Mouse (Mus musculus) forebrain, embryonic 12.5 days (tissue): ENCODE data around the gene Tmem40. TPM values are rescaled to one million over a fixed set of nuclear protein-coding genes. Genes with fewer than 3 reads are reported as not detected.

Experiments used
- ATAC-seq: fragments of 200-750 bp; cut with Nextera tagmentation; 2 replicates; pipeline ENCODE4 v1.8.0; 2017; ENCODE audit warnings: moderate TSS enrichment; ENCODE audit not compliant: low FRiP score
- H3K27ac ChIP-seq: fragments of 300-500 bp; sonication (generic); 2 replicates; pipeline ENCODE4 v1.5.1; 2016; ENCODE audit warnings: mild to moderate bottlenecking
- H3K27me3 ChIP-seq: fragments of 300-500 bp; sonication (generic); 2 replicates; pipeline ENCODE4 v1.6.1; 2016; ENCODE audit warnings: mild to moderate bottlenecking
- H3K36me3 ChIP-seq: fragments of 300-500 bp; sonication (generic); replicated peaks from 2 replicates; pipeline ENCODE4 v1.6.1; 2016; ENCODE audit warnings: mild to moderate bottlenecking
- H3K4me1 ChIP-seq: fragments of 300-500 bp; sonication (generic); 2 replicates; pipeline ENCODE4 v1.6.1; 2016
- H3K4me2 ChIP-seq: fragments of 300-500 bp; sonication (generic); 2 replicates; pipeline ENCODE4 v1.6.1; 2016; ENCODE audit warnings: mild to moderate bottlenecking, moderate library complexity
- H3K4me3 ChIP-seq: fragments of 300-500 bp; sonication (generic); replicated peaks from 2 replicates; pipeline ENCODE4 v1.5.1; 2016; ENCODE audit warnings: mild to moderate bottlenecking
- H3K9ac ChIP-seq: fragments of 300-500 bp; sonication (generic); 2 replicates; pipeline ENCODE4 v1.6.1; 2016; ENCODE audit warnings: mild to moderate bottlenecking
- H3K9me3 ChIP-seq: fragments of 300-500 bp; sonication (generic); 2 replicates; pipeline ENCODE4 v1.6.1; 2016
- WGBS: fragments of 180-500 bp; shearing (Covaris S2); methylation state at CpG from one replicate; pipeline ENCODE4 v1.1.7; 2016; 5-methylcytosine and 5-hydroxymethylcytosine counted together
- polyA plus RNA-seq: library from polyadenylated mRNA; unstranded; fragments of >200 nt; fragmentation: Nextera tagmentation; extraction: Ambion mirVana; gene quantifications from 2 replicates; pipeline ENCODE4 v1.2.1, GENCODE M21; 2016

Gene Tmem40
- 0.87 and 1.1 TPM in 2 replicates for polyA plus RNA-seq

- WGBS = 1% methylated on average over 9 of the region's 9 CpGs
- peak within 1 kb of the TSS; percentile 75 for H3K27ac ChIP-seq
- H3K27me3 ChIP-seq = no peaks in the 10 kb centered on the region
- no peak within 1 kb of the TSS for H3K9ac ChIP-seq
- H3K4me1 ChIP-seq = peaks cover 29% of the 10 kb centered on the region
- peak; percentile 18; the same call in 1 of the 2 replicates for ATAC-seq
- H3K4me2 ChIP-seq = peak within 1 kb of the TSS; percentile 28
- 0 out of 2 replicates have a peak, but pooled peaks cover 3% of the 10 kb centered on the region for H3K9me3 ChIP-seq
- H3K36me3 ChIP-seq = no peaks in the 10 kb centered on the region
- no peak within 1 kb of the TSS for H3K4me3 ChIP-seq
These were observed at the start of gene Tmem40 for GRCm38 (mm10) chr6:115761995-115762756. Tmem40 (minus strand) TSS chr6:115762410.

DNA sequence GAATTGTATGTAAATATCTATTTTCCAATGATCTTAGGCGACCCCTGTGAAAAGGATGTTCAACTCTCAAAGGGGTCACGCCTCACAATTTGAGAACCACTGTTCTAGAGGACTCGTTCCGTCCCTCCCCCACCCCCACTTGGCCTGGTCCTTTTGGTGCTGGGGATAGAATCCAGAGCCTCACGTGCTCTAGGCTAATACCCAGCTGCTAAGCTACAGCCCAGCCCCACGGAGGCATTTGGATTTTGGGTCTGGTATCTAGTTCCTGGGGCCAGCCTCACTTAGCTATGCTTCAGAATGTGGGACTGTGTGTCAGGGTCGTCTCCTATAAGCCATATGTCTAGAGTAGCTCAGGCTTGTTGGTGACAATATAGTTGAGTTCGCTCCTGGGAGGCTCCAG is 49.4 kb upstream of the Tmem40 start:
- Histone ChIP-seq H3K4me1 (peaks cover 9% of the 10 kb centered on the region), H3K27me3 (no peaks in the 10 kb centered on the region), H3K9ac (no peak overlapping the region), H3K4me2 (no peak overlapping the region), H3K36me3 (peaks cover 9% of the 10 kb centered on the region), H3K4me3 (no peak overlapping the region), H3K9me3 (no peaks in the 10 kb centered on the region), H3K27ac (no peak overlapping the region)
- WGBS = 77% methylated on average over 8 of the region's 8 CpGs
- no peak for ATAC-seq

DNA sequence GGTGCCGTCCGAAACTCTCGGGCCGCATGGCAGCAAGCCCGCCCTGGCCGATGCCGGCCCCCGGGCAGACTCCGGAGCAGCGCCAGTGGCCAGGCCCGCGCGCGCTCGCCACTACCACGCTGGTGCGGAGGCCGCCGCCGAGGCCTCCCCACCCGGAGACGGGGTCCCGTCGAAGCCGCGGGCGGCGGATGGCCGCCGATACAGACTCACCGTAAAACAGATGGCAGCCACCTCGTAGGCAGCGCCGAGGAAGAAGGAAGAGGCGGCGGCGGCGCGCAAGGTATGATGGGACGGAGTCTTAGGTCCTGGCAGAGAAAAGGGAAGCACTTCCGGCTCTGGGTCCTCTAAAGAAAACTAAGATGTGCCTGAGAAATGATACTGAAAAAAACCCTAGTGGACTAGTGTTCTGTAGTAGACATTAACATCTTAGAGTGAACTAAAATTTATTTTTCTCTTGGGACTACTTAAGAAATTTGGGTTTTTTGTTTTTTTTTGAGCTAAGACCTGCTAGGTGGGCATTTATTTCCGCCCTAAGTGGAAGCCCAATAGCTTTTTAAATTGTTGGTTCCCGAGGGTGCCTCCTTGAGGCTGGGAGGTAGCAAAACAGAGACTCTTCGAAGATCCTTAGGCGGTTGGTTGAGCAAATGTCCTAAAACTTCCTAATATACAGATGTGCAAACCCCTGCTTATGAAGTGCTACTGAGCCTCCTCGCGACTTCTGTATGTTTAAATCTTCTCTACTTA is 46.5 kb upstream of the Tmem40 start, which contains the start of gene Rpl32:
TSS of gene Rpl32 (minus strand) at position 260 of the 744 bp plus-strand sequence.
- ATAC-seq = peak; percentile 88
- H3K36me3 ChIP-seq = peaks cover 39% of the 10 kb centered on the region
- peak within 1 kb of the TSS; percentile 97 for H3K27ac ChIP-seq
- peak within 1 kb of the TSS; percentile 82 for H3K4me2 ChIP-seq
- no peaks in the 10 kb centered on the region for H3K27me3 ChIP-seq
- H3K9ac ChIP-seq = peak within 1 kb of the TSS; percentile 99
- H3K4me1 ChIP-seq = peaks cover 23% of the 10 kb centered on the region
- no peaks in the 10 kb centered on the region for H3K9me3 ChIP-seq
- peak within 1 kb of the TSS; percentile 84 for H3K4me3 ChIP-seq
- under 1% methylated on average over 47 of the region's 47 CpGs for WGBS

DNA sequence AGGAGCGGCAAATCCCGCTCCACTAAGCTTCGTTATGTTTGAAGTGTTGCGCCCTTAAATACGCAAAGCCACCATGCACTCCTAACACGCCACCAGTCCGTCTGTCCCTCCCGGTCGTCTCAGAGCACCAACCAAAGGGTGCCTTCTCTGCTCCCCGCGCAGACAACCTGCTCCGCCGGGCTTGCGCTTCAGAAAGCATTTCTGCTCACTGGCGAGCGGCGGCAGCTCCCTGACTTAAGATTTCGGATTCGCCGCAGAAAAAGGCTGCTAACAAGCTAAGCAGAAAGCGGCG is 45.9 kb upstream of the Tmem40 start:
- peak overlapping the region; percentile 99 for H3K9ac ChIP-seq
- peak overlapping the region; percentile 82 for H3K4me2 ChIP-seq
- H3K9me3 ChIP-seq = no peaks in the 10 kb centered on the region
- no peaks in the 10 kb centered on the region for H3K27me3 ChIP-seq
- H3K4me3 ChIP-seq = peak overlapping the region; percentile 84
- H3K27ac ChIP-seq = peak overlapping the region; percentile 97
- WGBS = 0% methylated on average over 22 of the region's 22 CpGs
- peaks cover 23% of the 10 kb centered on the region for H3K4me1 ChIP-seq
- no peak for ATAC-seq
- H3K36me3 ChIP-seq = peaks cover 43% of the 10 kb centered on the region

GRCm38 (mm10) chr6:115807464-115808195 is 45.4 kb upstream of the Tmem40 start:
- Histone ChIP-seq H3K9me3 (no peaks in the 10 kb centered on the region), H3K4me3 (peak overlapping the region; percentile 84), H3K4me1 (peaks cover 23% of the 10 kb centered on the region), H3K36me3 (peaks cover 48% of the 10 kb centered on the region), H3K27me3 (no peaks in the 10 kb centered on the region), H3K4me2 (peak overlapping the region; percentile 82), H3K9ac (peak overlapping the region; percentile 99), H3K27ac (peak overlapping the region; percentile 97)
- 3% methylated on average over 15 of the region's 15 CpGs for WGBS
- ATAC-seq = no peak

DNA sequence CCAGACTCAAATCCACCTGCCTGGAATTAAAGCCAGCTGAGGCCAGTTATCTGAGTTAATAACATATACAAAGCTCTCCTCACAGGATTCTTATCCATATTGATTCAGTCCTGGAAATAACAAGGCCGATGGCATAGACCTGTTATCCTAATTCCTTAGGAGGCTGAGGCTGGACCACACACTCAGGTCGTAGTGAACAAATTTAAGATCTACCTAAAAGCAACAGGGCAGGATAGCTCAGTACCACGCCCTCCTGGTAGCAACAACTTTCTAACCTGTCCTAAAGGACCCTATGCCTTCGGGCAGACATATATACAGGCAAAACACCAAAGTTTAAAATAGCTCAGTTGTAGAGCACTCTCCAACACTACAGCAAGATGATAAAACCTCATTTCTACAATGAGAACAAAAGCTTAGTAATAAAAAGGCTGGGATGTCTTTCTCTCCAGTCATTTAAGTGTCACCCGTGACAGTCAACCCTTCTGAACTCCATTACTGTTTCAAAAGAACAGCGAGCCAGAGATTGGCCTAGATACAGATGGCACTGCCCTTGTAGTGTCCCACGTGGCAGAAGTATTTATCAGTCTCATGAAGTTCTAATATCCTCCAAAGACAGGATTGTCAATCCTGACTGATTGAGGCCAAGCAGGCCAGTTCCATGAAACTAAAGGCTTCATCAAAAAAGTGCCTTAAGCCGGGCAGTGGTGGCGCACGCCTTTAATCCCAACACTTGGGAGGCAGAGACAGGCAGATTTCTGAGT is 42.4 kb upstream of the Tmem40 start:
- ATAC-seq = no peak

GRCm38 (mm10) chr6:115803541-115804382 is 41.6 kb upstream of the Tmem40 start:
- Histone ChIP-seq H3K9ac (no peak overlapping the region), H3K27me3 (no peaks in the 10 kb centered on the region), H3K27ac (no peak overlapping the region), H3K9me3 (no peaks in the 10 kb centered on the region), H3K4me2 (no peak overlapping the region), H3K4me3 (no peak overlapping the region), H3K4me1 (peaks cover 23% of the 10 kb centered on the region), H3K36me3 (peaks cover 83% of the 10 kb centered on the region)
- WGBS = 45% methylated on average over 16 of the region's 16 CpGs
- ATAC-seq = peak; percentile 47

More for the DNA sequence above, 42.4 kb upstream of the Tmem40 start:
- H3K4me2 ChIP-seq = no peak overlapping the region
- H3K9ac ChIP-seq = no peak overlapping the region
- H3K9me3 ChIP-seq = no peaks in the 10 kb centered on the region
- no peak overlapping the region for H3K4me3 ChIP-seq
- 72% methylated on average over 10 of the region's 10 CpGs for WGBS
- H3K4me1 ChIP-seq = peaks cover 23% of the 10 kb centered on the region
- H3K27ac ChIP-seq = no peak overlapping the region
- peaks cover 75% of the 10 kb centered on the region for H3K36me3 ChIP-seq
- H3K27me3 ChIP-seq = no peaks in the 10 kb centered on the region

DNA sequence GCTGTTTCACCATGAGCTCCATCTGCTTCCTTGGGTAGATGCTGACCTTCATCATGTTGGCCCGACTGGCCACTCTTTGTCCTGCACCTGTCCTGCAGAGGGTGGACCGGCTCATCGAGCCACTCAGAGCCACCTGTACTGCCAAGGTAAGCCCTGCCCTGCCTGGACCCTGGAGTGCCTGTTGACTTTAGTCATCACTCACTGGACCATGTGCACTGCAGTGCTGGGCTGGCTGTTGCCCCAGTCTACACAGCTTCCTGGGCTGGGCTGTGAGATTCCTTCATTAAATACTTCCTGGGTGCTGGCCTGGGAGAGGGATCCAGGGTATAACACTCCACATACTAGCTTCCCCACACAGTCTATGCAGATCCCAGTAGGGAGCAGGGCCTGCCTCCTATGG is 39.6 kb upstream of the Tmem40 start:
- Histone ChIP-seq H3K4me3 (no peak overlapping the region), H3K27ac (no peak overlapping the region), H3K9ac (no peak overlapping the region), H3K4me1 (peaks cover 16% of the 10 kb centered on the region), H3K4me2 (no peak overlapping the region), H3K36me3 (peaks cover 96% of the 10 kb centered on the region), H3K27me3 (no peaks in the 10 kb centered on the region), H3K9me3 (no peaks in the 10 kb centered on the region)
- no peak for ATAC-seq
- WGBS = 98% methylated on average over 3 of the region's 3 CpGs

GRCm38 (mm10) chr6:115792691-115793215 is 30.5 kb upstream of the Tmem40 start:
- no peak for ATAC-seq
- H3K27ac ChIP-seq = no peak overlapping the region
- H3K4me2 ChIP-seq = no peak overlapping the region
- no peaks in the 10 kb centered on the region for H3K4me1 ChIP-seq
- 94% methylated on average over 21 of the region's 21 CpGs for WGBS
- H3K9ac ChIP-seq = no peak overlapping the region
- no peaks in the 10 kb centered on the region for H3K27me3 ChIP-seq
- H3K4me3 ChIP-seq = no peak overlapping the region
- H3K36me3 ChIP-seq = peaks cover 98% of the 10 kb centered on the region
- no peaks in the 10 kb centered on the region for H3K9me3 ChIP-seq

DNA sequence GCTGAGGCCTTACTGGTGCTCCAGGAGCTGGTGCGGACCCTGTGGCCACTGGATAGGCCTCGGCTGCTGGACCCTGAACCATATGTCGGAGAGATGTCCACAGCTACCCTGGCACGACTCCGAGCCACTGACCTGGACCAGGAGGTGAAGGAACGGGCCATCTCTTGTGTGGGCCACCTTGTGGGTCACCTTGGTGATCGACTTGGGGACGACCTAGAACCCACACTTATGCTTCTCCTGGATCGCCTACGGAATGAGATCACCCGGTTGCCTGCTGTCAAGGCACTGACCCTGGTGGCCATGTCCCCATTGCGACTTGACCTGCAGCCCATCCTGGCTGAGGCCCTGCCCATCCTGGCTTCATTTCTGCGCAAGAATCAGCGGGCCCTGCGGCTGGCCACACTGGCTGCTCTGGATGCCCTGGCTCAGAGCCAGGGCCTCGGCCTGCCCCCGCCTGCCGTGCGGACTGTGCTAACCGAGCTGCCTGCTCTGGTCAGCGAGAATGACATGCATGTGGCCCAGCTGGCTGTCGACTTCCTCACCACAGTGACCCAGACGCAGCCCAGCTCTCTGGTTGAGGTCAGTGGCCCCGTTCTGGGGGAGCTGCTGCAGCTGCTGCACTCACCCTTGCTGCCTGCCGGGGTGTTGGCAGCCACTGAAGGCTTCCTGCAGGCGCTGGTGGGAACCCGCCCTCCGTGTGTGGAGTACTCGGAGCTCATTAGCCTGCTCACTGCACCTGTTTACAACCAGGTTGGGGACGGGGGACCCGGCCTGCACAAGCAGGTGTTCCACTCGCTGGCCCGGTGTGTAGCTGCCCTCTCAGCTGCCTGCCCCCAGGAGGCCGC is 29.9 kb upstream of the Tmem40 start:
- Histone ChIP-seq H3K4me3 (no peak overlapping the region), H3K27me3 (no peaks in the 10 kb centered on the region), H3K36me3 (peaks cover 98% of the 10 kb centered on the region), H3K27ac (no peak overlapping the region), H3K4me2 (no peak overlapping the region), H3K9ac (no peak overlapping the region), H3K9me3 (no peaks in the 10 kb centered on the region), H3K4me1 (no peaks in the 10 kb centered on the region)
- no peak for ATAC-seq
- 92% methylated on average over 34 of the region's 34 CpGs for WGBS
